Mouse (Mus musculus): ENCODE data around the gene Nat10. TPM values are rescaled to one million over a fixed set of nuclear protein-coding genes. Genes with fewer than 3 reads are reported as not detected.

The Nat10 gene
- polyA plus RNA-seq, 2 experiments: 9.1 to 21.7 TPM

- ATAC-seq (ENCODE audit: insufficient read depth): no peak
- H3K9me3 ChIP-seq (ENCODE audit: control insufficient read depth, low read length): no peaks in the 10 kb centered on the region
- no peak for TF ChIP-seq CTCF (IDR thresholded peaks at IDR 0.05; ENCODE audit: low read depth)
- no peak for TF ChIP-seq EP300 (IDR thresholded peaks at IDR 0.05; ENCODE audit: low read depth)
- WGBS (ENCODE audit: insufficient replicate concordance): 49% methylated on average over 5 of the region's 5 CpGs
- DNase-seq (ENCODE audit: low read depth in 3 of 3, low spot score in 3 of 3): no peak
- H3K4me3 ChIP-seq (ENCODE audit: insufficient read depth in 1 of 2, low read depth in 2 of 2, low read length in 2 of 2): no peak overlapping the region
- H3K27me3 ChIP-seq (ENCODE audit: control insufficient read depth, insufficient read depth, low read length): no peaks in the 10 kb centered on the region
- H3K36me3 ChIP-seq (replicated peaks; ENCODE audit: control insufficient read depth, insufficient read depth, low read depth): no peaks in the 10 kb centered on the region
- no peak overlapping the region for H3K27ac ChIP-seq
- no peak overlapping the region for H3K4me2 ChIP-seq (ENCODE audit: low read depth)
- H3K9ac ChIP-seq (replicated peaks): no peak overlapping the region
- no peaks in the 10 kb centered on the region for H3K4me1 ChIP-seq (replicated peaks; ENCODE audit: control insufficient read depth in 2 of 2, insufficient read depth in 2 of 2, low read length in 1 of 2)
Measured at GRCm38 (mm10) chr2:103690828-103691227, 70.2 kb downstream of the Nat10 start.

- Histone ChIP-seq H3K4me2 (ENCODE audit: low read depth) (no peak overlapping the region), H3K27ac (no peak overlapping the region), H3K27me3 (ENCODE audit: control insufficient read depth, insufficient read depth, low read length) (no peaks in the 10 kb centered on the region), H3K4me1 (replicated peaks; ENCODE audit: control insufficient read depth in 2 of 2, insufficient read depth in 2 of 2, low read length in 1 of 2) (no peaks in the 10 kb centered on the region), H3K9ac (replicated peaks) (no peak overlapping the region), H3K9me3 (ENCODE audit: control insufficient read depth, low read length) (no peaks in the 10 kb centered on the region), H3K36me3 (replicated peaks; ENCODE audit: control insufficient read depth, insufficient read depth, low read depth) (no peaks in the 10 kb centered on the region), H3K4me3 (ENCODE audit: insufficient read depth in 1 of 2, low read depth in 2 of 2, low read length in 2 of 2) (no peak overlapping the region)
- WGBS (ENCODE audit: insufficient replicate concordance): 28% methylated on average over 6 of the region's 6 CpGs
- no peak for ATAC-seq (ENCODE audit: insufficient read depth)
- DNase-seq (ENCODE audit: low read depth in 3 of 3, low spot score in 3 of 3): no peak
- TF ChIP-seq EP300 (IDR thresholded peaks at IDR 0.05; ENCODE audit: low read depth) (no peak), CTCF (IDR thresholded peaks at IDR 0.05; ENCODE audit: low read depth) (no peak)
Measured at GRCm38 (mm10) chr2:103690425-103690824, 70.6 kb downstream of the Nat10 start.

DNA sequence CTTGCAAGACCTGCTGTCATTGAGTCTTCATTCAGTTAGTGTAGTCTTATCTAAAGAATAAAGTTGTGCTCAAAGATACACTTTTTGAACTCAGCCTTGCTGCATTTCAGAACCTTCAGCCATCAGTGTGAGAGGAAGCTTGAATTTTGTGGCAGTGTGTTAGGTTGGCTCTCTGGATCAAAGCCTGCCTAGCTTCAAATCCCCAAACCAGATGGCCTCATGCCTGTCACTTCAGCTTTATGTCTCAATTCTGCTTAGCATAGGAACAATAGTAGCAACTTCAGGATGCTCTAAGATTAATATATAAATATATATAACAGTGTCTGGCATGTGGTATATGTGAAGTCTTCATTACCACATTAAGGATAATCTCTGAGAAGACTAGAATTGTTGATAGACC lies 73.2 kb downstream of the Nat10 start:
- H3K4me2 ChIP-seq (ENCODE audit: low read depth): no peak overlapping the region
- H3K27me3 ChIP-seq (ENCODE audit: control insufficient read depth, insufficient read depth, low read length): no peaks in the 10 kb centered on the region
- no peaks in the 10 kb centered on the region for H3K36me3 ChIP-seq (replicated peaks; ENCODE audit: control insufficient read depth, insufficient read depth, low read depth)
- H3K9ac ChIP-seq (replicated peaks): no peak overlapping the region
- H3K4me3 ChIP-seq (ENCODE audit: insufficient read depth in 1 of 2, low read depth in 2 of 2, low read length in 2 of 2): no peak overlapping the region
- no peak overlapping the region for H3K27ac ChIP-seq
- no peaks in the 10 kb centered on the region for H3K4me1 ChIP-seq (replicated peaks; ENCODE audit: control insufficient read depth in 2 of 2, insufficient read depth in 2 of 2, low read length in 1 of 2)
- no peak for ATAC-seq (ENCODE audit: insufficient read depth)
- no peak for DNase-seq (ENCODE audit: low read depth in 3 of 3, low spot score in 3 of 3)
- H3K9me3 ChIP-seq (ENCODE audit: control insufficient read depth, low read length): no peaks in the 10 kb centered on the region
- TF ChIP-seq EP300 (IDR thresholded peaks at IDR 0.05; ENCODE audit: low read depth): no peak
- no peak for TF ChIP-seq CTCF (IDR thresholded peaks at IDR 0.05; ENCODE audit: low read depth)

DNA sequence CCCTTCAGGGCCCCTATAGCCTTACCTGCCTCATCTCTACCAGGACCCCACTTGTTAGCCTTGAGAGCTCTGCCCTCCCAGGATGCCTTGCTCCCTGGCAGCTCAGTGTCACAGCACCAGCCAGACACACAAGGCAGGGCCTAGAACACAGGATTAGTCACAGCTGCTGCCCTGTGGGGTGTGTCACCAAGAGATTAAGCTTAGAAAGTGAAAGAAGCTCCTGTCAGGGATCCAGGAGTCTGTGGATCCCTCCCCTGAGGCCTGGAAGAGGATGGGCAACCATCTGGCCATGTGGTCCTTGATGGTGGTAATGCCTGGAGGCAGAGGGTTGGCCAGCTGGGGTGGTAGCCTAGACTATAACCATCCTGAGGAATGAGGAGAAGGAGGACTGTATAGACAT lies 73.9 kb downstream of the Nat10 start:
- Histone ChIP-seq H3K9ac (replicated peaks) (no peak overlapping the region), H3K36me3 (replicated peaks; ENCODE audit: control insufficient read depth, insufficient read depth, low read depth) (no peaks in the 10 kb centered on the region), H3K4me1 (replicated peaks; ENCODE audit: control insufficient read depth in 2 of 2, insufficient read depth in 2 of 2, low read length in 1 of 2) (no peaks in the 10 kb centered on the region), H3K4me3 (ENCODE audit: insufficient read depth in 1 of 2, low read depth in 2 of 2, low read length in 2 of 2) (no peak overlapping the region), H3K4me2 (ENCODE audit: low read depth) (no peak overlapping the region), H3K27me3 (ENCODE audit: control insufficient read depth, insufficient read depth, low read length) (no peaks in the 10 kb centered on the region), H3K9me3 (ENCODE audit: control insufficient read depth, low read length) (no peaks in the 10 kb centered on the region), H3K27ac (no peak overlapping the region)
- TF ChIP-seq CTCF (IDR thresholded peaks at IDR 0.05; ENCODE audit: low read depth): no peak
- TF ChIP-seq EP300 (IDR thresholded peaks at IDR 0.05; ENCODE audit: low read depth): no peak
- ATAC-seq (ENCODE audit: insufficient read depth) (no peak), DNase-seq (ENCODE audit: low read depth in 3 of 3, low spot score in 3 of 3) (no peak)

DNA sequence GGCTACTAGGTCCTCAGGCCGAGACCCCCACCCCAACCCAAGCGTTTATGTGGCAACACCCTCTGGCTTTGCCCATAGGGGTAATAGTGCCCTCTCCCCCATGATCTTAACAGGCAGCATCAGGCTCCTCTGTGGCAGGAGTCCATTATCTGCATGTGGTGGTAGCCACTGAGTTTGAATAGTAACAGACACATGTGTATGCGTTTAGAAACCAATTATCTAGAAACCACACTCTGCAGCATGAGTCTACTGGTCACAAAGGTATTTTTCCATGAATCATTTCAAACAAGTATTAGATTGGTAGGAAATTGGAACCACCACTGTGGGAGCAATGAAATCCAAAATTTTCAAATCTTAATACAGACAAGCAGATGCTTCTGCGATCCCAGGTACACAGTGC lies 75.5 kb downstream of the Nat10 start:
- H3K4me1 ChIP-seq (replicated peaks; ENCODE audit: control insufficient read depth in 2 of 2, insufficient read depth in 2 of 2, low read length in 1 of 2): no peaks in the 10 kb centered on the region
- no peaks in the 10 kb centered on the region for H3K9me3 ChIP-seq (ENCODE audit: control insufficient read depth, low read length)
- no peak overlapping the region for H3K4me2 ChIP-seq (ENCODE audit: low read depth)
- no peak overlapping the region for H3K9ac ChIP-seq (replicated peaks)
- no peaks in the 10 kb centered on the region for H3K27me3 ChIP-seq (ENCODE audit: control insufficient read depth, insufficient read depth, low read length)
- no peak for ATAC-seq (ENCODE audit: insufficient read depth)
- TF ChIP-seq EP300 (IDR thresholded peaks at IDR 0.05; ENCODE audit: low read depth) (no peak), CTCF (IDR thresholded peaks at IDR 0.05; ENCODE audit: low read depth) (no peak)
- H3K4me3 ChIP-seq (ENCODE audit: insufficient read depth in 1 of 2, low read depth in 2 of 2, low read length in 2 of 2): no peak overlapping the region
- no peak overlapping the region for H3K27ac ChIP-seq
- no peaks in the 10 kb centered on the region for H3K36me3 ChIP-seq (replicated peaks; ENCODE audit: control insufficient read depth, insufficient read depth, low read depth)
- 43% methylated on average over 4 of the region's 4 CpGs for WGBS (ENCODE audit: insufficient replicate concordance)
- DNase-seq (ENCODE audit: low read depth in 3 of 3, low spot score in 3 of 3): no peak
